Mouse (Mus musculus) liver, postnatal 0 days (tissue): ENCODE results near the gene Slain2.

Experiments used
- CTCF ChIP-seq: sonication (generic); IDR thresholded peaks from 2 replicates; pipeline ENCODE4 v1.5.1; 2016; ENCODE audit warnings: antibody characterized with exemption, low read depth
- EP300 ChIP-seq: IDR thresholded peaks from 2 replicates; pipeline ENCODE4 v1.6.1; 2016; ENCODE audit warnings: antibody characterized with exemption, low read depth, mild to moderate bottlenecking

DNA sequence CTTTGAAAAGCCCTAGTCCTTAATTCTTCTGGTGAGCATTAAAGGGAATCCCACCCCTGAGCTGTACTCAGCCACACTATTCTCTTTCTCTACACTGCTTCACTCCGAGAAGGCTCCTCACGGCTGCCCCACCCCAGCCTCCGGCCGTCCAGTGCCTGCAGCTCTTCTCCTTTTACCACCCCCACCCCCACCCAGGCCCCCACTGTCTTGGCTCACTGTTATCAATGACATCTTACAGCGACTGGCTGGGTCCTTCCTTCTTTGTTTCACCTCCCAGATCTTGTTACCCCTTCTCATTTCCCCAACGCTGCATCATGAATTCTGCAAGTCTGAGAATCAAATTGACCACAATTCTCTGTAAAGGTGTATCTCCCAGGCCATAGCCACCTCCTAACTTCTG lies 16.1 kb upstream of the Slain2 start:
- TF ChIP-seq CTCF, result no peak
- no peak for TF ChIP-seq EP300
